Mouse (Mus musculus): ENCODE results near the gene Mettl7a2. TPM values are rescaled to one million over a fixed set of nuclear protein-coding genes. Genes with fewer than 3 reads are reported as not detected.

Mettl7a2 gene
- polyA plus RNA-seq, 1 experiment from 2014 or later, result not detected

GRCm38 (mm10) chr15:100410918-100411672 is 58.1 kb downstream of the Mettl7a2 start:
- H3K27ac ChIP-seq, result no peak overlapping the region
- no peak overlapping the region for H3K4me3 ChIP-seq
- no peaks in the 10 kb centered on the region for H3K9me3 ChIP-seq
- no peaks in the 10 kb centered on the region for H3K27me3 ChIP-seq (ENCODE audit: insufficient read depth, poor library complexity, severe bottlenecking)
- peaks cover 61% of the 10 kb centered on the region for H3K36me3 ChIP-seq
- no peak for DNase-seq (ENCODE audit: low spot score)
- 66% methylated on average over 14 of the region's 14 CpGs for WGBS
- peaks cover 5% of the 10 kb centered on the region; the same call in 1 of the 2 replicates for H3K4me1 ChIP-seq (replicated peaks)

Other genes starting within 250 kb of the Mettl7a2 start
- gene Atf1, start 125.4 kb upstream of the Mettl7a2 start, polyA plus RNA-seq (2016; fragmentation: Nextera tagmentation; extraction: Ambion mirVana), result 22.9 and 34.4 TPM in 2 replicates
- not detected in 2 replicates for gene Tmprss12, start 72.4 kb upstream of the Mettl7a2 start, polyA plus RNA-seq (2016; fragmentation: Nextera tagmentation; extraction: Ambion mirVana)
- gene Mettl7a1, start 49.1 kb upstream of the Mettl7a2 start, polyA plus RNA-seq (2016; fragmentation: Nextera tagmentation; extraction: Ambion mirVana), result 3.8 and 5.5 TPM in 2 replicates
- not detected in 2 replicates for gene Mettl7a3, start 18.3 kb upstream of the Mettl7a2 start, polyA plus RNA-seq (2016; fragmentation: Nextera tagmentation; extraction: Ambion mirVana)
- gene Methig1, start 51 bp upstream of the Mettl7a2 start, polyA plus RNA-seq (2016; fragmentation: Nextera tagmentation; extraction: Ambion mirVana), result 0.21 TPM in 1 of 2 replicates, not detected in the other
- gene Higd1c, start 11.3 kb downstream of the Mettl7a2 start, polyA plus RNA-seq (2016; fragmentation: Nextera tagmentation; extraction: Ambion mirVana), result 0.47 TPM in 1 of 2 replicates, not detected in the other
- not detected in 2 replicates for gene Gm5475, start 68.9 kb downstream of the Mettl7a2 start, polyA plus RNA-seq (2016; fragmentation: Nextera tagmentation; extraction: Ambion mirVana)
- gene Slc11a2, start 71.9 kb downstream of the Mettl7a2 start, polyA plus RNA-seq (2016; fragmentation: Nextera tagmentation; extraction: Ambion mirVana), result 25.1 and 26.2 TPM in 2 replicates
- 38.0 and 41.2 TPM in 2 replicates for gene Letmd1, start 115.8 kb downstream of the Mettl7a2 start, polyA plus RNA-seq (2016; fragmentation: Nextera tagmentation; extraction: Ambion mirVana)
- gene Csrnp2, start 142.3 kb downstream of the Mettl7a2 start, polyA plus RNA-seq (2016; fragmentation: Nextera tagmentation; extraction: Ambion mirVana), result 20.9 and 26.2 TPM in 2 replicates
- gene Tfcp2, start 198.8 kb downstream of the Mettl7a2 start, polyA plus RNA-seq (2016; fragmentation: Nextera tagmentation; extraction: Ambion mirVana), result 34.6 and 36.9 TPM in 2 replicates
- 4.5 and 9.8 TPM in 2 replicates for gene Pou6f1, start 246.8 kb downstream of the Mettl7a2 start, polyA plus RNA-seq (2016; fragmentation: Nextera tagmentation; extraction: Ambion mirVana)